Mouse (Mus musculus): ENCODE data around the gene Tmem253.

GRCm38 (mm10) chr14:51967400-51967799 lies 48.1 kb upstream of the Tmem253 start:
- TF ChIP-seq CTCF (IDR thresholded peaks at IDR 0.05; ENCODE audit: borderline replicate concordance, extremely low read depth, insufficient read depth, insufficient read length) (no peak), POLR2A (IDR thresholded peaks at IDR 0.05; ENCODE audit: borderline replicate concordance, extremely low read depth, insufficient read depth, insufficient read length, poor library complexity, severe bottlenecking) (no peak)

Measured in brain, embryonic 14.5 days (tissue).